Mouse (Mus musculus) embryo, embryonic 11.5 days (tissue): ENCODE data around the gene Pld5.
A peak's percentile ranks its signal among the peaks of the same experiment; 100 is the strongest.

Experiments used
- DNase-seq: peaks from one replicate; pipeline ENCODE4 v3.0.0-alpha.2; 2012; ENCODE audit warnings: low read depth, low spot score

Pld5 gene

GRCm38 (mm10) chr1:176167784-176168183 lies 107.3 kb downstream of the Pld5 start:
- no peak for DNase-seq

GRCm38 (mm10) chr1:176167114-176167513 lies 108.0 kb downstream of the Pld5 start:
- DNase-seq: no peak

DNA sequence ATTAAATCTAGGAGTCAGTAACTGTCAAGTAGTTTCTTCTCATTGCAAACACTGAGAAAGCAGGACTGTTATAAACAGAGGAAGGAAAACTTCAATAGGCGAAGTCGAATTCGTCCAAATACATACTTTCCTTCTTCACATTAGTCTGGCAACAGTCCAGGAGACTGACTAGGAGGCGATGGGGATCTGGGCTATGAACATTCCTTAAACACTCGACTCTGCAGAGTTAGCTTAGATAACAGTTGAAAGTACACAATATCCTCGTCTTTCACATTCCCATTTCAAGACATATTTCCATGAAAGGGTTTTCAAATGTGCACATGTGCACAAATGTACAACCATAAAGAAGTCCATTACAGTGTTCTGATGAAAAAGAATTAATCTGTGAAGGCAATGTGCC lies 129.8 kb downstream of the Pld5 start:
- DNase-seq: no peak

- no peak for DNase-seq
Measured at GRCm38 (mm10) chr1:176134379-176134778, 140.7 kb downstream of the Pld5 start.

DNA sequence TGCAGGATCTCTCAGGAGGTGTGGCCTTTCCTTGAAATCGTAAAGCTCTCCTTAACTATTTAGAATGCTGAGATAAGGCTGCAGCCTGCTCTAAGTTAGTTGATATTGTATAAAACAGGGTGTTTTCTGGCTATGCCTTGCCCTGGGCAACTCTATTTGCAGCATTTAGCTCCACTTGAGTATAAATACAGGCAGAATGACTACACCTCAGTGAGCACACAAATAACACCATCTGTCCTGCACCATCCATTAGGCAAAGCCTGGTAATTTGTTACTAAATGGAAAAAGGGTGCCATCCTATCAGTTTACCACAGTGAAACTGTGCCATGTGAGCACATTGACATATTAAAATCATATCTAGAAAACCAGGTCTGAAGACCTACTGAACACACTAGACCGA lies 149.3 kb downstream of the Pld5 start:
- no peak for DNase-seq

DNA sequence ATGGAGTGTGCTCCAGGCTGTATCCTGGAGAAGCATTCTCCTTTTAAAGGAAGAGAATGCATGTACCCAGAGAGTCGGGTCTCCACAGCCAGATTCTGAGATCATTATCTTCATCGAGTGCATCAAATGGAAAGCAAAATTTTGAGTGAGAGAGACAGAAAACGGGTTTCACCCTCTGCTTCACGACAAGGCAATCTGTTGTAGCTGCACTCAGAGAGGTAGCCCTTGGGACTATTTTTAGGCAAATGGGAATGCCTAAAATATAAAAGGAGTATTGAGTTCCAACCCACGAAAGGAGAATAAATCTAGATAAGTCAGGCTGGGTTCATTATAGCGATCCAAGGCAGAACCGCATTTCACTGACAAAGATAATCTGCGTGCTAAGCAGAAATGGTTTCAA lies 150.7 kb downstream of the Pld5 start:
- no peak for DNase-seq

- no peak for DNase-seq
Measured at GRCm38 (mm10) chr1:176123781-176124180, 151.3 kb downstream of the Pld5 start.

GRCm38 (mm10) chr1:176115604-176116003 lies 159.5 kb downstream of the Pld5 start:
- DNase-seq: no peak

DNA sequence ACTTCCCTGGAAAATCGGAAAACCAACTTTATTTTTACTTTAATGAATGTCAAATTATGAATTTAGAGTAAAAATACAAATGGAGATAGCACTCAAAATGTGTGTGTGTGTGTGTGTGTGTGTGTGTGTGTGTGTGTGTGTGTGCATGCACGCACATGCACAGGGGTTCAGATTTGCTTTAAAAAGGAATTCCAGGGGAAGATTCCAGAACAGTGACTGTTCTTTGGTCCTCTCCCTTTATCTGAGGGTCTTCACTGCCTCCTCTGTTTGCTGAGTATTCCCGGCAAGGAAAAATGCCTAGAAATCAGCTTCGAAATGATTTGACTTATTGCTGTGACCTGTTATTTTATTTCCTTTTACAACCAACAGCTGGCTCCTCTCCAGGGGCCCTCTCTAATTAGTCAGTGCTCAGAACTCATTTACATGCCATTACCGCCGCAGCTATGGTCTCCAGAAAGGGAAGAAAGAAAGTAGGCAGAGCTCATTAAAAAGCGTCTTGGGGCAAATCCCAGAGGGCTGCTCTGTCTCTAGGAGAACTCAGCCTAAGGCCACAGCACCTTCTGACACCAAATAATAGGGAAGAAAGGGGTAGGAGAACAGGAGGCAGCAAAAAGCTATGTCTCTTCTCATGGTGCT lies 176.3 kb downstream of the Pld5 start:
- DNase-seq: no peak

DNA sequence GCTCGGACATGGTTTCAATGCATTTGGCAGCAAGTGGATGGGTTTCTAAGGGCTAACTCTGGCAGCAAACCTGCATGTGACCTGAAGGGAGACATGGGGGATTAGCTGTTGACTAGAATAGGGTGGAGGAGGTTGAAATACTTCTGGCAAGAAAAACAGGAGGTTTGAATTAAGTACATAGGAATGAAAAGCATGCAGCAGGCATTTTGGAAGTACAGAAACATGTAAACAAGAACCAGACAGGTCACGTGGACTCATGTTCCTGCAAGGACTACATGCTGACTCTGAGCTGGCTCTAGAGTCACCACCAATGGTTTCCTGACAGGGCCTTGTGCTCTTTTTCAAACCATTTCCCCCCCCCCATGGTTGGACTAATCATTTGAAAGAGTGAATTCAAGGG lies 183.0 kb downstream of the Pld5 start:
- DNase-seq: no peak

DNA sequence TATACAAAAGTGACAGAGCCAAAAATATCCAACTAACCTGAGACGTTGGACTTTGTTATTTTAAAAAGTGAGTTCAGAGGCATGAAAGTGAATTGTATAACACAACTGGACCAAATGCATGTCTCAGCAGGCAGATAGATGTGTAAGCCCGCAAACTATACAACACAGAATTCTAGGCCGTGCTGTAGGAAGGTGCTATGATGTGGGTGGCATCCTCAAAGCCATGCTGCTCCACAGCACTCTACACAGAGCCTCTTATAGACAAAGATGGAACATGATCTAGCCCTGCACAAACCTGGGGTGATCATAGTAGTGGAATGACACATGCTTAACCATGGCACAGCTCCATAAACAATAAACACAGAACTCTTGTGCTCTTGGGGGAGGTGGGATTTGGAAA lies 185.7 kb downstream of the Pld5 start:
- no peak for DNase-seq

GRCm38 (mm10) chr1:176085952-176086648 lies 189.0 kb downstream of the Pld5 start:
- DNase-seq: no peak

- no peak for DNase-seq
Measured at GRCm38 (mm10) chr1:176082306-176082705, 192.8 kb downstream of the Pld5 start.

- no peak for DNase-seq
Measured at GRCm38 (mm10) chr1:176080969-176081368, 194.1 kb downstream of the Pld5 start.

GRCm38 (mm10) chr1:176078410-176078809 lies 196.7 kb downstream of the Pld5 start:
- no peak for DNase-seq

DNA sequence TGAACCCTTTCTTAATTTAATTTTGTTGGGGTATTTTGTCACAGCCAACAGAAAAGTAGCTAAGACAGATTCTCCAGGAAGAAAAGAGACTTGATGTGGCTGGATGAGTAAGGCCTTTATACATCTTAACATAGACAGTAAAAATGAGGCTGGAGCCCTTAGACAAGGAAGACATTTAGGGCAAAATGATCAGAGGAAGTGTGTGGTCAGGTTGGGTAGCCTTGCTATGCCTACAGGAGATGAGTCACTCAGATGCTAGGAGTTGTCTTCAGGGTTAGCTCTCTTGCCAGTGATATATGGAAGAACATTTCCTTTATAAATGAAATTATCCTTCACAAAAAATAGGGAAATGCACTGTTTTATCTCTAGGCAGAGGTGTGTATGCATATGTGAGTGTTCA lies 198.3 kb downstream of the Pld5 start:
- no peak for DNase-seq

GRCm38 (mm10) chr1:176075810-176076209 lies 199.3 kb downstream of the Pld5 start:
- no peak for DNase-seq

- DNase-seq: peak; percentile 4
Measured at GRCm38 (mm10) chr1:176075409-176075808, 199.7 kb downstream of the Pld5 start.

DNA sequence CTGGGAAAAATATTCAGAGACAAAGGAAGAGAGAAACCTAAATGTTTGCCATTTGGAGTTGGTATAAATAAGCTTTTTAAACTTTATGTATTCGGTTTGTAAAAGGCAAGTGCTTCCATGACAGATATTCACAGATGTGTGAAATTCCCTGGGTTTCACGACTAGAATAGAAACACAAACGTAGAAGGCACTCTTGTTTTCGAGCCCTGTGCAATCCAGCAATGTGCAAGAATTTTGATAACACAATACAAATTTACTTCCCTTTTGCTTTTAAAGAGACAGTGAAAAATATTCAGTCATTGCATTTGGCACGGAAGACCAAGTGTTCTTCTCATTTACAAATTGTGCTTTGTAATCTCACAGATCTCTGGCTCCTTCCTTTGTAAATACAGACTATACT lies 200.6 kb downstream of the Pld5 start:
- no peak for DNase-seq

DNA sequence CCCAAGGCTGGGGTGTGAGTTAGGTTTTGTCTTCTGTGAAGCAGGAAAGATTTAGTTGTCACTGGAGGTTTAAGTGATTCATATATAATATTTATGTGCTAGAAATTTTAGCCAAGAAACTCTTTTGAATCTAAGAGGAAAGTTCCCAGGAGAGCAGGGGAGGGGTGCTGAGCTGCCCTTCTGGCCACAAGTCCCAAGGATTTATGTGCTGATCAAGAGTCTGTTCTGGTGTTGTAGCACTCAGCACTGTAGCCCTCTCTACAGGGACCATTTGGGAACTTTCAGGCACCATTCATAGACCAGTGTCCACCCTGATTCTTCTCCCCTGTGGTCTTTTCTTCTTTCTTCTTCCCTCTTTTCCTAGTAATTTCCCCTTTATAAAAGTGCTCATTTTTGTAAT lies 209.8 kb downstream of the Pld5 start:
- no peak for DNase-seq

- no peak for DNase-seq
Measured at GRCm38 (mm10) chr1:176064471-176064870, 210.6 kb downstream of the Pld5 start.

- no peak for DNase-seq
Measured at GRCm38 (mm10) chr1:176053653-176054052, 221.5 kb downstream of the Pld5 start.

GRCm38 (mm10) chr1:176046995-176047394 lies 228.1 kb downstream of the Pld5 start:
- DNase-seq: no peak

DNA sequence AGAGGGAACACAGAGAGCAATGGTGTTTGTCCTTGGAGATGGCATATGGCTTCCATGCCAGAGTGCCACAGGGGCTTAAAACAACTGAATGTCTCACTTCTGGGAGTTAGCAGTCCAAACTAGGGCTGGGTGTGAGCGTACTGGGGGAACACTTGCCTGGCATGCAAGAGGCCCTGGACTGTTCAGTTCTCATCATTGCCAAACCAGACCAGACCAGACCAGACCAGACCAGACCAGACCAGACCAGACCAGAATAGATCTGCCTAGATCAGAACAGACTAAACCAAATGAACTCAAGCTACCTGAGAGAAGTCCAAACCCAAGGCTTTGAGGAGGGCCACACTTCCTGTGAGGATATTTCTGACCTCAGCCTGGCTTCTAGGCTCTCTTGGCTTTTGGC lies 228.7 kb downstream of the Pld5 start:
- DNase-seq: no peak
